Mouse (Mus musculus): ENCODE data around the gene Lep. TPM values are rescaled to one million over a fixed set of nuclear protein-coding genes. Genes with fewer than 3 reads are reported as not detected.

The Lep gene
- polyA plus RNA-seq, 1 experiment from 2014 or later, result 0.05 TPM

- POLR2A ChIA-PET, result no interaction called here
- H3K27me3 ChIP-seq, result no peaks in the 10 kb centered on the region
- in situ Hi-C loops (cut with MboI; ENCODE audit: low pct_unique_long_range_greater_than_20kb), result no loop called here
- no peak for TF ChIP-seq CTCF (IDR thresholded peaks at IDR 0.05)
- no peak for DNase-seq (ENCODE audit: low read depth, low spot score)
- CTCF ChIA-PET, result no interaction called here
- no peak for ATAC-seq
Observed at GRCm38 (mm10) chr6:29081826-29082363, 21.9 kb downstream of the Lep start.

- ATAC-seq (peak; percentile 63), DNase-seq (ENCODE audit: low read depth, low spot score) (no peak)
- ChIA-PET POLR2A (interaction anchor here (0.9 kb wide), 1 partner anchor 18 kb away, joined by 3 read pairs; no protein-coding TSS in a partner anchor), CTCF (interaction anchor here (0.8 to 1.6 kb wide), 2 partner anchors 9 to 67 kb away, joined by 3 to 4 read pairs; no protein-coding TSS in a partner anchor)
- no peak for TF ChIP-seq CTCF (IDR thresholded peaks at IDR 0.05)
- in situ Hi-C loops (cut with MboI; ENCODE audit: low pct_unique_long_range_greater_than_20kb), result no loop called here
- H3K27me3 ChIP-seq, result no peaks in the 10 kb centered on the region
Observed at GRCm38 (mm10) chr6:29082776-29083354, 22.8 kb downstream of the Lep start.

GRCm38 (mm10) chr6:29084401-29084800 is 24.4 kb downstream of the Lep start:
- ATAC-seq, result no peak

GRCm38 (mm10) chr6:29087921-29088709 is 28.1 kb downstream of the Lep start:
- POLR2A ChIA-PET, result no interaction called here
- no peaks in the 10 kb centered on the region for H3K27me3 ChIP-seq
- CTCF ChIA-PET, result interaction anchor here (1.1 to 3.1 kb wide), 4 partner anchors 12 to 64 kb away, joined by 3 to 11 read pairs (median 3); no protein-coding TSS in a partner anchor
- in situ Hi-C loops (cut with MboI; ENCODE audit: low pct_unique_long_range_greater_than_20kb), result no loop called here
- DNase-seq (ENCODE audit: low read depth, low spot score) (no peak), ATAC-seq (no peak)
- no peak for TF ChIP-seq CTCF (IDR thresholded peaks at IDR 0.05)

More at GRCm38 (mm10) chr6:29084401-29084800, 24.4 kb downstream of the Lep start:
- ChIA-PET POLR2A (no interaction called here), CTCF (interaction anchor here (1.3 kb wide), 1 partner anchor 62 kb away, joined by 3 read pairs; no protein-coding TSS in a partner anchor)
- no peak for TF ChIP-seq CTCF (IDR thresholded peaks at IDR 0.05)
- in situ Hi-C loops (cut with MboI; ENCODE audit: low pct_unique_long_range_greater_than_20kb), result no loop called here
- DNase-seq (ENCODE audit: low read depth, low spot score), result no peak
- H3K27me3 ChIP-seq, result no peaks in the 10 kb centered on the region

GRCm38 (mm10) chr6:29092234-29092633 is 32.2 kb downstream of the Lep start:
- no peaks in the 10 kb centered on the region for H3K27me3 ChIP-seq
- ChIA-PET POLR2A (no interaction called here), CTCF (no interaction called here)
- DNase-seq (ENCODE audit: low read depth, low spot score) (no peak), ATAC-seq (no peak)
- in situ Hi-C loops (cut with MboI; ENCODE audit: low pct_unique_long_range_greater_than_20kb), result no loop called here
- TF ChIP-seq CTCF (IDR thresholded peaks at IDR 0.05), result no peak

GRCm38 (mm10) chr6:29092904-29093303 is 32.9 kb downstream of the Lep start:
- TF ChIP-seq CTCF (IDR thresholded peaks at IDR 0.05), result no peak
- ChIA-PET CTCF (no interaction called here), POLR2A (no interaction called here)
- DNase-seq (ENCODE audit: low read depth, low spot score) (no peak), ATAC-seq (no peak)
- no peaks in the 10 kb centered on the region for H3K27me3 ChIP-seq
- in situ Hi-C loops (cut with MboI; ENCODE audit: low pct_unique_long_range_greater_than_20kb), result no loop called here

GRCm38 (mm10) chr6:29099536-29100170 is 39.6 kb downstream of the Lep start:
- ChIA-PET CTCF (interaction anchor here (1.0 to 2.9 kb wide), 2 partner anchors 10 kb away, joined by 4 to 11 read pairs; no protein-coding TSS in a partner anchor), POLR2A (no interaction called here)
- H3K27me3 ChIP-seq, result no peaks in the 10 kb centered on the region
- no peak for TF ChIP-seq CTCF (IDR thresholded peaks at IDR 0.05)
- DNase-seq (ENCODE audit: low read depth, low spot score) (no peak), ATAC-seq (no peak)
- in situ Hi-C loops (cut with MboI; ENCODE audit: low pct_unique_long_range_greater_than_20kb), result no loop called here

- in situ Hi-C loops (cut with MboI; ENCODE audit: low pct_unique_long_range_greater_than_20kb), result no loop called here
- no peaks in the 10 kb centered on the region for H3K27me3 ChIP-seq
- ATAC-seq (no peak), DNase-seq (ENCODE audit: low read depth, low spot score) (no peak)
- no peak for TF ChIP-seq CTCF (IDR thresholded peaks at IDR 0.05)
- CTCF ChIA-PET, result interaction anchor here (0.9 to 2.9 kb wide), 3 partner anchors 9 to 12 kb away, joined by 3 to 11 read pairs (median 4); no protein-coding TSS in a partner anchor
- POLR2A ChIA-PET, result no interaction called here
Observed at GRCm38 (mm10) chr6:29100423-29100822, 40.4 kb downstream of the Lep start.

GRCm38 (mm10) chr6:29101248-29101864 is 41.3 kb downstream of the Lep start:
- in situ Hi-C loops (cut with MboI; ENCODE audit: low pct_unique_long_range_greater_than_20kb), result no loop called here
- no peaks in the 10 kb centered on the region for H3K27me3 ChIP-seq
- no peak for DNase-seq (ENCODE audit: low read depth, low spot score)
- CTCF ChIA-PET, result interaction anchor here (2.9 kb wide), 1 partner anchor 11 kb away, joined by 11 read pairs; no protein-coding TSS in a partner anchor
- ATAC-seq, result no peak
- TF ChIP-seq CTCF (IDR thresholded peaks at IDR 0.05), result no peak
- POLR2A ChIA-PET, result no interaction called here

GRCm38 (mm10) chr6:29108376-29108775 is 48.4 kb downstream of the Lep start:
- ChIA-PET CTCF (interaction anchor here (1.2 to 1.4 kb wide), 3 partner anchors 8 to 72 kb away, joined by 3 to 4 read pairs (median 3); no protein-coding TSS in a partner anchor), POLR2A (interaction anchor here (0.6 kb wide), 1 partner anchor 1313 kb away, joined by 3 read pairs; no protein-coding TSS in a partner anchor)
- in situ Hi-C loops (cut with MboI; ENCODE audit: low pct_unique_long_range_greater_than_20kb), result no loop called here
- no peak for DNase-seq (ENCODE audit: low read depth, low spot score)
- no peaks in the 10 kb centered on the region for H3K27me3 ChIP-seq
- TF ChIP-seq CTCF (IDR thresholded peaks at IDR 0.05), result no peak
- ATAC-seq, result no peak
